Mouse (Mus musculus): ENCODE measurements around the gene Rfxap.
A peak's percentile ranks its signal among the peaks of the same experiment; 100 is the strongest.

Gene Rfxap

DNA sequence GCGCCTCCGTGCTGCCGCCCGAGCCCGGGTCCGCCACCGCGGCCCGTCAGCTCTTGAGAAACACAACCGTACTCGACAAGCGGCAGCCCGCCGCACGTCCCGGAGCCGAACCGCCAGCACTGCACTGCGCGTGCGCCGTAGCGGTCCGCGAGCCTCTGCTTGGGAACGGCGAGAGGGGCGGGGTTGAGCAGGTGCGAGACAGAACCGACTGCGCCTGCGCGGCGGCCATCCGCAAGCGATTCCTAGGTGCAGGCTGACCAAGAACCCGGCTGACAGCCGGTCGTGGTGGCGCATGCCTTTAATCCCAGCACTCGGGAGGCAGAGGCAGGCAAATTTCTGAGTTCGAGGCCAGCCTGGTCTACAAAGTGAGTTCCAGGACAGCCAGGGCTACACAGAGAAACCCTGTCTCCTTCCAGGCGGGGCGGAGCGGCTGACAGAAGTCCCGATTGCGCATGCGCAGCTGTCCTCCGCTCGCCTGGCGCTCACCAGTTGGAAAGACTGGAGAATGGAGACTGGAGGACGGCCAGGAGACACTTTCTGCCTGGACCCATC, at the start of gene Rfxap:
Rfxap (minus strand) TSS at position 126 of the 552 bp plus-strand sequence.
- DNase-seq, result peak; percentile 97

DNA sequence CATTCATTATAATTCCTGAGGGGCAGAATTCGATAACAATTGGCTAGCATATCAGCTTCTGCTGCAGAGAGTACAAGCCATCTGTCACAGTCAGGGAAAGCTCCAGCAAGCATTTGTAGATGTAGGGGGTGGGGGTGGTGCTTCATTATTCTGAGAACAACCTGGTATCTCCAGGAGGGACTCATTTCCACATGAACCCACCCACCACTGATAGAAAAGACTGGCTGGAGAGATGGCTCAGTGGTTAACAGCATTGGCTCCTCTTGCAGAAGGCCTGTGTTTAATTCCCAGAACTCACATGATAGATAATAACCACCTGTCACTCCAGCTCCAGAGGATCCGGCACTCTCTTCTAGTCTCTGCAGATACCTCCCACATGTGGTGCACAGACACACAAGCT, 27.8 kb upstream of the Rfxap start:
- no peak for DNase-seq

DNA sequence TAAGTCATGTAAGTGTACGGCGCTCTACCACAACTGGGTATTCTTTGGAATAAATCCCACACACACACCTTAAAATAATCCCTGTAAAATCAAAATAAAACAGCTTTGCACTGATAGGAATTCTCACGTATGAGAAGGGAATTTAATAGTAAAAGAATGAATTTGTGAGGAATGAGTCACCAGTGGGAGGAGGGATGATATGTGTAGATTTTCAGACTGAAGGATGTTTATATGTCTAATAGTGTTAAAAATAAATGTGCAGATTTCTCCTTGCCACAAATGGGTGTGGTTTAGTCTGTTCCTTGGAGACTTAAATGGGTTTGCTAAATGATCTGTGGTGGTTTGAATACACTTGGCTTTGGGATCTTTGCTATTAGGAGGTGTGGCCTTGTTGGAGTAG, 24.9 kb upstream of the Rfxap start:
- no peak for DNase-seq

DNA sequence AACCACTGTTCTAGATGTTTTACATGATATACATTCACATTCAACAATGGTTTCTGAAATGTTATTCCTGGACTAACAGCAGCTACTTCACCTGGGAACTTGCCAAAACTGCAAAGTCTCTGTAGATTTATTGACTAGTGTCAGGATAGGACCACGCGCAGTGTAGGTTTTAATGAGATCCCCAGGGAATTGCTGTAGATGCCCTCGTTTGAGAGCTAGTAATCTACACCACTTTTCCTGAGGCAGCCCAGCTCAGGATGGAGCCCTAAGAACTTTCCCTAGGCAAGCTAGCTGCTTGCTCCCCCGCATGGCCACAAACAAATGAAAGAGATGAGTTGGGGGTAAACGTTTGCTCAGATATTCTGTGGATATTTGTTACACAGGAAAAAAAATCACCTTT, 14.9 kb upstream of the Rfxap start:
- DNase-seq, result no peak

DNA sequence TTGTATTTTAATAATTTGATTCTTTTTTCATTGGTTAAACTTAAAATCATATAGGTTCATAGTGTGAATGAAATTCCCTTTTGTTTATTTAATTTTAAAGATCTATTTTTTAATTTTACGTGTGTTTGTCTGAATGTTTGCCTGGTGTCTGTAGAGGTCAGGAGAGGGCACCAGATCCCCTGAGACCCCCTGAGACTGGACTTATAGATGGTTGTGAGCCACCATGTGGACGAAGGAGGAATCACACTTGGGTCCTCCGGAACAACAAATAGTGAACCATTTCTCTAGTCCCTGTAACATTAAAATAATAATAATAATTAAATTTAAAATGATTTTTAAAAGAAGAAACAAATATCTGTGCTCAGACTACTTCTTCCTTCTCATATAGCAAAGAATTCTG, 7.7 kb upstream of the Rfxap start:
- no peak for DNase-seq

DNA sequence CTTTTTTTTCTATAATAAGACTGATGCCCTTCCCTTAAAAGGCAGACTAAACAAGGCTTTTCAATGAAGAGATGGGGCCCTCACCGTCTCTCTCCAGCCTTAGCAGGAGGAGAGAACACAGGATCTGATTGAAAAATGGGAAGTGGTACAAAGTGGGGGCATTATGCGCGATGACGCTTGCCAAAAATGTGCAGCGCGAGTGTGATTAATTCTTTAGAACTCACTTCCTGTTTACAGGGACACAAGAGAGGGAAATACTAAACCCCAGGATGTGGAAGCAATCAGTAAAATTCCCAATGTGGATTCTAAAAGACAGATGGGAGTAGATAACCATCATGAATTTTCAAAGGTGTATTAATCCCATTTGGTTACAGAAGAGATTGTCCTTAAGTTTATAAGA, 7.0 kb upstream of the Rfxap start:
- DNase-seq, result no peak

DNA sequence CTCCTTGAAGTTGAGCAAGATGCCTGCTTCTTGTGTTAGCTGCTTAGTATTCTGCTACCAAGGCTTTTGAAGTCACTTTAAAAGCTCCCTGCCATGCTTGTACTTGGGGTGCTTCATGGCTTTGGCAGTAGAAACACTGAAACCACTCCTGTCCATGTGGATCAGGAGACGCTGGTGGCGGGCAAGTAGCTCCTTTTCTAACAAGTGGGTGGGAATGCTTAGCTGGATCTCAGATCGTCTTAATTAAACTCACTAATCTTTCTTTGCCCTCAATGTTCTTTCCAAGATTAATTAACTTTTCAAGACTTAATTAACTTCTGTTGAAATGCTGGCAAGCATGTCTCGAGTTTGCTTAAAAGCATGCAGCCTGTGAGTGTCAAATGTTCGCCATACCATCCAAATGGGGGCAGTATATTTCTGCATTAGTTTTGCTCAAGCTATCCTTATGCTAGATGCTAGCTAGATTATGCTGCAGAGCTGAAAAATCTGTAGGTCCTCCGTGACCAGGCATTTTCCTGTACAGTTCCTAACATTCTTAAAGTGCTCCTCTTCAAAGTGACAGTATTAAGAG, 5.9 kb upstream of the Rfxap start:
- DNase-seq, result no peak

DNA sequence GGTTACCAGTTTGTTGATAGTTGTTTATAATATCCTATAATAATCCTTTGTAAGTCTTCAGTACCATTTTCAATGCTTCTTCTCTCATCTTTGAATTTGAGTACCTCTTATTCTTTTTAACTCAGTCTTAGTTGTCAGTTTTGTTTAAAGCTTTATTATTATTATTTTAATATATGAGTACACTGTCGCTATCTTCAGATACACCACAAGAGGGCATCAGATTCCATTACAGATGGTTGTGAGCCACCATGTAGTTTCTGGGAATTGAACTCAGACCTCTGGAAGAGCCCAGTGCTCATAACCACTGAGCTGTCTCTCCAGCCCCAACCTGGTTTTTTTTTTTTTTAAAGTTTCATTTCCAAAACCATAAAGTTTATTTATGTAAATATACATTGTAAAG, 4.0 kb upstream of the Rfxap start:
- no peak for DNase-seq

DNA sequence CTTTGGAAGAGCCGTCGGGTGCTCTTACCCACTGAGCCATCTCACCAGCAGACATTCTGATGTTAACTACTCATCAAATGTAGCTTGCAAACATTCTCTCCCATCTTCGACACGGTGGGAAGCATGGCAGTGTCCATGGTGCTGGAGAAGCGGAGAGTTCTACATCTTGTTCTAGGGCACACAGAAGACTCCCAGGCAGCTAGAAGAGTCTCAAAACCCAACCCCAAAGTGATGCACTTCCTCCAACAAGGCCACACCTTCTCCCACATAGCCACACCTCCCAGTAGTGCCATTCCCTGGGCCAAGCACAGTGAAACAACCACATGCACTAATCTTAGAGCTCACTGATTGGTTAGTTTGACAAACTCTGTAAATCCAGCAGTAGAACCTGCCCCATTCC, 1.5 kb upstream of the Rfxap start:
- no peak for DNase-seq

DNA sequence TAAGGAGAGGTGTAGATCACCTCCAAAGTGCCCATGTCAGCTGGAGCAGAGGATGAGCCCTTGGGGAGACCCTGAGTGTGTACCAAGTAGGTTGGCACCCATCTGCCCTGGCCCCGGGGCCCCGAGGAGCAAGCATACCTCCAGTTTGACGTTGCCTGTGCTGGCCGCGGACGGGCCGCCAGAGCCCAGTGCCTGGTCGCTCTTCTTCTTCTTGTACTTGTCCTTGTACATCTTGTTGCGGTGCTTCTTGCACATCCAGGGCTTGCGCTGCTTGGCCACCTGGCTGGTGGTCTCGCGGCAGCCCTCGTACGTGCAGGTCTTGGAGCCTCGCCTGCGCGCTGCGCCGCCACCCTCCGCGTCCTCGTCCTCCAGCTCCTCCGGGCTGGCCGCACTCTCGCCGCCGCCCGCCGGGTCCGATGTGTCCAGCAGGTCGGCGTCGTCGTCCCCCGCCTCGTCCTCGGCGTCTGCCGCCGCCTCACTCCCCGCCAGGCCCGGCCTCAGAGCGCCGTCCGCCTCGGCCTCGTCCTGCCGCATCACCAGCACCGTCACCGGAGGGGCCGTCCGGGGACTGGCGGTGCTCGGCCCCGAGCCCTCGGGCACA, 430 bp downstream of the Rfxap start:
- no peak for DNase-seq

DNA sequence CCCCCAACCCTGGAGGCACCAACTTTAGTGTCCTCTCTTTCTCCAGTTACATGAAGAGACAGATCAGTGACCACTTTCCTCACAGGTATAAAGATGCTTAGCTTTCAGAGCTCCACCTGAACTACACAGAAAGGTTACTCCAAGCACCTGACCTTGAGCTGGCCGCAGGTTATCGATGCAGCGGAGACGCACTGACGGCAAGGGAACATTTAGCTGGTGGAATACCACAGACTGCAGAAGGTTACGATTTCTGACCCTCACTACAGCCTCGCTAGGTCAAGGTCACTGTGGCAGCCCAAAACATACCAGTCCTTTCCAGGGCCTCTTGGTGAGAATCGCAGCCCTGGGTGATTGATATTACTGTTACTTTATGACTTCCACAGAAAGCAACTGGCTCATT, 3.9 kb downstream of the Rfxap start:
- no peak for DNase-seq

DNA sequence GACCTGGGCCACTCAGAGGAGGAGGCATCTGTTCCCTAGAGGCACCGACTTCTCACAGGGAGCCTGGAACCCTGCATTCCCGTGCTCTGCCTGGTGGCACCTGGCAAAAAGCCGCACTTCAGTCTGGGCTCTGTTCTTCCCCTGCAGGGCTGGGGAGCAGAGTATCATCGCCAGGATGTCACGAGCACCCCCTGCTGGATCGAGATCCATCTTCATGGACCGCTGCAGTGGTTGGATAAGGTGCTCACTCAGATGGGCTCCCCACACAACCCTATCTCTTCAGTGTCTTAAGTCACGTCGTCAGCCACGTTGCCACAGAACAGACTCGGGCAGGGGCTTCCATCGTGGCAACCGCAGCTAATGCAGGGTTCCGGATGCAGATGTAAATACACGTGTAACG, 10.4 kb downstream of the Rfxap start:
- DNase-seq, result peak; percentile 43

DNA sequence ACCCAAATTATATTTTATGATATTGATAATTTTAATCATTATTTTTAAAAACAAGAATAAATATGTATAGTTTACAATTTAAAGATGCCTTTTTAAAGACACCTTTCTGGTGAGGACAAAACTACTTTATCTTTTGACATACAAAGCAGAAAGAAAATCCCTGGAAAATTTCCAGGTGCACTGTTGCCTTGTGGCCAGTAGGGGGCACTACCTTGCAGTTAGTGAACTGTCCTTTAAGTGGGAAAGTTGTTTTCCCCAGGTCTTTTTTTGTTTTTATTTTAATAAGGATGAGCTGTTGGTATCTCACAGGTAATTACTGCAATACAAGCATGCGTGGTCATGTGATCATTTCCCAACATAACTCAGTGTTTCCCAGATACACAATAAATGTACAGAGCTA, 11.8 kb downstream of the Rfxap start:
- peak; percentile 19 for DNase-seq

DNA sequence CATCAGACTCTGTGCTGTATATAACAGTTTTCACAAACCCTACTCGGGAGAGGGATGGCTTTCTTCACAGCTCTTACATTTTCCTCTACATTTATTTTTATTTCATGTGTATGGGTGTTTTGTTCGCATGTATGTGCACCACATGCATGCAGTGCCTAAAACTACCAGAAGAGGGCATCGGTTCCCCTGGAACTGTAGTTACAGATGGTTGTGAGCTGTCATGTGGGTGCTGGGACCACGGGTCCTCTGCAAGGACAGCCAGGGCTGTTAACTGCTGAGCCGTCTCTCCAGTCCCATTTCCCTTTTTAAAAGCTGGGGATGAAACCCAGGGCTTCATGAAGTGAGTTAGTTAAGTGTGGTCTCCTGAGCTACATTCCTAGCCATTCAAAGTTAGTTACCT, 12.2 kb downstream of the Rfxap start:
- no peak for DNase-seq

DNA sequence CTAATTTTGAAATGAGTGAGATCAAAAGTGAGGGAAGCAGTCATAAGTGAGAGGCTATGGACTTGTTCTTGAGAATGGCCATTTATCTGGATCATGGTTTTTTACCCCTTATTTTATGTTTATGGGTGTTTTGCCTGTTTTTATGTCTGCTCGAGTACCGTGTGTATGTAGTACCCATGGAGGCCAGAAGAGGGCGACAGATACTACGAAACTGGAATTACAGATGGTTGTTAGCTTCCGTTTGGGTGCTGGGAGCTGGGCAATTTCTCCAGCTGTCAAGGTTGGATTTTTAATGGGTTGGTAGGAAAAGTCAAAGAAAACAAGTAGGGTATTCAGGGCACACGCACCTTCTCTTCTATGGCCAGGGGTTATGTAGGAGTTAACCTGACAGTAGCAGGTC, 13.8 kb downstream of the Rfxap start:
- no peak for DNase-seq

DNA sequence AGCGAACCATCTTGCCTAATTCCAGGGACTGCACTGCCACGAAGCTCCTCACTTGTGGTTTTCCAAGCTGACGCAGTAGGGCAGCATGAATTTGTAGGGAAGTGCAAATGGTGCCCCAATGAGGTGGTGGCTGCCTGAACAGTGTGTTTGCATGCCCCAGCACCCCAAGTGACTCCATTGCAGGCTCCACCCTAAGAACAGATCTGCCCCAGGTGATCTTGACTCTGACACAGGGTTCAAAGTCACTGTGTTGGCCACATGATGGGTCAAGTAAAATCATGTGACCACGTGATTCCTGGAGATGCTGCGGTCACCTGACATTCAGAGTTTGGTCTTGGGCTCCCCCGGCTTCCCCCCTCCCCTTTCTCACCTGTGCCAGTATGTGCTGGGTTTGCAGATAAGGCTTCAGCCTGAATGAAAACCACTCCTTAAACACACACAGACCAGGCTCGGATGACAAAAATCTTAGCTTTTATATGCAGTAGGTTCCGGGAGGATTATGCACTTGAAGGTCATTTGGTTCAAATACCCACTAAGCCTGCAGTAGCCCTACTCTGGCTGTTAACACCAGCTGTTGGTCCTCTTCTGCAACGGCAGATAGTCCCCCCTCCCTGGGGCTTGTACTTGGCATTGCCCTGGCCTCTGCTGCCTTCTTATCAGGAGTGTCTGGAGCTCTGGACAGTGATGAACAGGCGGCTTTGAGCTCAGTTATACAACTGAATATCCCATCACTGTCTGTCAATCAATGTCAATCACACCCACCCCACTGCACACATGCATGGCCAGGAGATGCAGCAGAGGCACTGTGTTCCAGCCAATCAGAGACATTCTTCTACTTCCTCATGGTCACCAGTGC, 15.5 kb downstream of the Rfxap start:
- no peak for DNase-seq

DNA sequence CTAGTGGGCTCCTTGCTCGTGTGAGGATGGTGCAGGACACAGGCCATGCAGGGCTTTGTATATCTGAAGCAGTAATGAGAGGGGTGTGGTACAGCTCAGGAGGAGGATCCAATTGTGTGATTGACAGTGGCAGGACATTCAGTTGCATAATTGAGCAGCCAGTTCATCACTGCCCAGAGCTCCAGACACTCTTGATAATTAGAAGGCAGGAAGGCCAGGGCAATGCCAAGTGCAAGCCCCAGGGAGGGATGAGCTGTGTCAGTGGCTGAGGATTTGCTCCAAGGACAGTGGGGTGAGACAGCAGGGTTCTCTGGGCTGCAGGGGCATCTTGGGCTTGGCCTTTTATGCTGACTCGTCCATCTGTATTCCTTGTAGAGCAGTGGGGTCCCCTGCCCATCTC, 17.0 kb downstream of the Rfxap start:
- DNase-seq, result no peak

DNA sequence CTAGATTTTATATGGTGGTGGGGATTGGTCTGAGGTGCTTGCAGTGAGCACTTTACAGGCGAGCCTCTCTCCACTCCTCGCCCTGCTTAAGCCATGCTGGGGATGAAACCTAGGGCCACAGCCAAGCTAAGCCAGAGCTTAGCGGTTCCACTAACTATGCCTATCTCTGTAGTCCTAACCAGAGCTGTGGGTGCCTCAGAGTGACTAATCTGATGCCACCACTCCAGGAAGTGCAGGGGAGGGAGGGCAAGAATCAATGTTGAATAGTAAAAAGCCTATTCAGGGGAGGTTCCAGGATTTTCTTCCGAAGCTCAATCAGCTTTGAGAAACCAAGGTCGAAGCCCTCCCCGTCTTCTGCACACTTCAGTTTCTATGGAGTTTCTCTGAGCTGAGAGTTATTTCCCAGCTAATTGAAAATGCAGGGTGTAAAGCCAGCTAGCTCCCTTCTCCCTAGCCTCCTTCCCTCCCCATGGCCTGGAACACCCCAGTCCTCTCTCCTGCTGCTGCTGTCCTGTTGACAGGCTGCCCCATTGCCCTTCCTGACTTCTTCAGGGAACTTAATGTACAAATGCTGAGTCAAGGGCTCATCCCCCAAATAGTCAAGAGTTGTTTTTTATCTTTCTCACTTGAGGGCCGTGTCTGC, 31.5 kb downstream of the Rfxap start:
- DNase-seq, result no peak

DNA sequence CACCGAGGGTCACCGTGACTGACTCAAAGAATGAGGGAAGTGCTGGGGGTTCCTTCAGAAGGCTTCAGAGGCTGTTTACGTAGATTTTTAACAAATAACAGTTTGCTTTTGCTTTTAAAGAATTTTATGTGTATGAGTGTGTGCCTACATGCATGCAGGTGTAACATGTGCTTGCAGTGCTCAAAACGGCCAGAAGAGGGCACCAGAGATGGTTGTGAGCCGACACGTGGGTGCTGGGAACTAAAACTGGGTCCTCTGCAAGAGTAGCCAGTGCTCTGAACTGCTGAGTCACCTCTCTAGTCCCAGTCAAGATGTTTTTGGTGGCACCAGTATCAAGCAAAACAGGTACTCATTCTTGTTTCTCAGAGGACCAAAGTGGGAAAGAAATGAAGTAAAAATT, 34.0 kb downstream of the Rfxap start:
- DNase-seq, result no peak

DNA sequence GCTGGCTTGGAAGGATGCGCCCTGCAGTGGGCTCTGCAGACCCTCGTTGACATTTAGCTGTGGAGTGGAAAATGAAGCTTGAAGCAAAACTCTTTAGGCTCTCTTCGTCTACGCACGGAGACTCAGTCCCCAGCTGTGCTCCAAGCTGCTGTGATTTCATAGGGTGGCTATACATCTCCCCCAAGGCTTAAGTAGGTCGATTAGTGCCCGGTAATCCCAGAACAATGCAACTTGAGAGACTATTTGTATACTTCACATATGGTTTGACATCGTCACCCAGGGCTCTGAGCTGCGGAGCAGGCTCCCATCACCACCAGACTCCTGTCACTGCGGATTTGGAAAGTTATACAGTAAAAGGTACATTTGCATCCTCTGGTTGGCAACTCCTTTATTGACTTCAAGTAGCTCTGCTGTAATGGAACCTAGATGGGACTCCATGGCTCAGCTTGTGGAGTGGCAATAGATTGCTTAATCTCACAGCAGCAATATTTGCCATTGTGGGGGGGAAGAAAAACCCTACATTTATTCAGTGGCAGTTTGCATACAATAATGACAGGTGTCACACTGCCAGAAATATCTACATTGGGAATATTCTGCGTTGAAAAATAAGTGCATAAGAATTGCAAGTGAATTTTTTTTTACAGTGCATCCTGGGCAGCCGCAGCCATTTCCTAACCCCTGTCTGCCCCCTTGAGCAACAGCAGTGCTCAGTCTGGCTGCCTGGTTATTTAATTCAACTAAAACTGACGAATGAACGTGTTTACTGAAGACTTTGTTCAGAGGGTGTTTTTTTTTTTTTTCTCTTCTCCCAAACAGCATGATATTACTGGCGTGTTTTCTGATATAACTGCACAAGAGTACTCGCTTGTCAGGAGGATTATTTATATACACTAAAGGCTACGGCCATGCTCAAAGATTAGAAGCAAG, 38.0 kb downstream of the Rfxap start:
- DNase-seq, result no peak

DNA sequence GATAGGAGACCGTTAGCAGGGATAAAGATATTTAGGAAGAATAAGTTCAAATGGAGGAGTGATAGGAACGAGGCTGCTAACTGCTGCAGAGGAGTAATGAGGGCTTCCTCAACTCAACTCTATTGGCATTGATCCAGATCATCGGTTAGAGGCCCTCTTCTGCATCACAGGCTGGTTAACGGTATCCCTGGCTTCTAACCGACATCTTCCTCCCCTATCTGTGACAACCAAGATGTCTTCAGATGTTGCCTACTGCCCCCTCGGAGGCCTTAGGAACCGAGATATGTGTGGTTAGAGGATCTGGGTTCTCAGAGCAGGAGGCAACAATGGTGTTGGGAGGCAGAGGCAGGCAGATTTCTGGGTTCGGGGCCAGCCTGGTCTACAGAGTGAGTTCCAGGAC, 39.0 kb downstream of the Rfxap start:
- no peak for DNase-seq

DNA sequence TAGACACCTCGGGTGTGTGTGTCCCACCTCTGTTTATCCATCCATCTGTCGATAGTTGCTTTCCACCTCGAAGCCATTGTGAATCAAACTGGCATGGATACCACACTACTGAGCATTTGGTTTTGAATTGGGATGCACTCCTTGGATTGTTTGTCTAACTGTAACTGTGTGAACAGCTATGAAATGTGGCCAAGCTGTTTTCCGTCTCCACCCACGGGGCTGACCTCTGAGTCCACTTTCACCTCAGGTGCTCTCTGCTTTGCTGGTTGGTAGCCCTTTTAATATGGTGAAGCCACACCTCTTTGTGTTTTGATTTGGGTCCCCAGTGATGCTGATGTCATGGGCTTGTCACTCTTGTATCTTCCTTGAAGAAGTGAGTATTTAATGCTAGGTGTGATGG, 40.8 kb downstream of the Rfxap start:
- no peak for DNase-seq

DNA sequence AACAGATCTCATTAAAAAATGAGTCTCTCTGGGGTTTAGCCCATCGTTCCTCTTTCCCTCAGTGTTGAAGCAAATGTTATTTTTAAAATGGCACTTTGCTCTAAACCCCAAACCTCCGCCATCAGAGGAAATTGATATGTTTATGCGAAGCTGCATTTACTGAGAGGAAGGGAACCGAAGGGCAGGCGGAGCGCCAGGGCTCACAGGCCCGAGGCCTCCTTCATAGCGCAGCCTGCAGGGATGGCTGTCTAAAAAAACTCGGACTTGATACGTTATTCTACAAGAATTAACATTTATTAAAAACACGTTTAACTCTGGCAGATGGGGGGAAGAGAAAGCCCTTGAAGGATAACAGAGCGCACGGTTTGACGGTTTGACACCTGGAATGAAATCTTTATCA, 41.6 kb downstream of the Rfxap start:
- DNase-seq, result no peak
